Mouse (Mus musculus): ENCODE measurements around the gene Taar2.

GRCm38 (mm10) chr10:23970656-23971165 lies 32.3 kb downstream of the Taar2 start, which contains the start of gene Taar5:
- no peak for TF ChIP-seq EP300 (IDR thresholded peaks at IDR 0.05; ENCODE audit: low read length)
- TF ChIP-seq POLR2A (IDR thresholded peaks at IDR 0.05; ENCODE audit: low read depth, low read length): no peak
- TF ChIP-seq BHLHE40 (IDR thresholded peaks at IDR 0.05; ENCODE audit: low read depth, low read length): no peak
- no peak for TF ChIP-seq UBTF (IDR thresholded peaks at IDR 0.05; ENCODE audit: low read depth, low read length)
- no peak for TF ChIP-seq JUND (conservative IDR thresholded peaks at IDR 0.05; ENCODE audit: low read depth, low read length)
- no peak for TF ChIP-seq CTCF (conservative IDR thresholded peaks at IDR 0.05 in 1 of 2, IDR thresholded peaks at IDR 0.05 in 1 of 2; ENCODE audit: low read depth in 2 of 2, low read length in 2 of 2)
- no peak for TF ChIP-seq USF1 (IDR thresholded peaks at IDR 0.05; ENCODE audit: low read depth, low read length)
- TF ChIP-seq RAD21 (IDR thresholded peaks at IDR 0.05; ENCODE audit: low read depth, low read length): no peak
- no peak for TF ChIP-seq NELFE (IDR thresholded peaks at IDR 0.05; ENCODE audit: low read depth, low read length)
- no peak for TF ChIP-seq MAX (IDR thresholded peaks at IDR 0.05; ENCODE audit: low read length)
